Mouse (Mus musculus): ENCODE data around the gene Cacna1f. TPM values are rescaled to one million over a fixed set of nuclear protein-coding genes. Genes with fewer than 3 reads are reported as not detected.
A peak's percentile ranks its signal among the peaks of the same experiment; 100 is the strongest.

The Cacna1f gene
- total and polyA plus RNA-seq, 3 experiments: 0.21 TPM; not detected in 2

DNA sequence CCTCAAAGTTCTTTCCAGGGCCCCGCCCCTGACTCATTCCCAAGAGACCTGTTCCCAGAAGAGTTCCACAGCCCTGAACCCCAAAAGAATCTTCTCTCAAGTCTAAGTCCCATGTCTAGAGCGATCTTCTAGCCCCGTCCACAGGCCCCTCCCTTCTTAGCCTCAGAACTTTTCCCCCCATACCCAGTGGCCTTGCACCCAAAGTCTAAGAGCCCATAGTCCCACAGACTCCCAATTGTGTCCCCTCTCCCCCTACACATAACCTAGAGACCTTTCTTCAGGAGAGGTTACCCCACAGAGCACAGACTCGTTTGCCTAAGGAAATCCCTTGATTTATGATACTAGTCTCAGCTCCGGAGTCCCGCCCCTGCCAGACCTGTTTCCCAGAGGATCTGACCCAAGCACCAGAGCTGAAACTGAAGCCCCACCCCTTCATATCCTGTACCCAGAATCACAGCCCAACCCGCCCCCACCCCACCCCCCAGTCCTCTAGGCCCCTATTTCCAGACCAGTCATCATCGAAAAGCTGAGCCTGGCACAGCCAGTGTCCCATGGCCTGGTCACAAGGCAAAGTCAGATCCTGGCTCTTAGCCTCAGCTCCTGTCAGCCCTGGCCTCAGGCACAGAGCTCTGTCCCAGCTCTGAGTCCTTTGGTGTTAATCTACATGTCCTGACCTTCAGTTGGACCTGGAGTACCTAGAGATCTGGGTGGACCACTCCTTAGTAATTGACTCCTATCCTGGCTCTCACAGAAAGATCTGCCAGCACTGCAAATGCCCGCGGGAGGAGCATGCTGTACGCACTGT lies 52.1 kb downstream of the Cacna1f start:
- H3K27me3 ChIP-seq (replicated peaks): no peaks in the 10 kb centered on the region
- in situ Hi-C loops (cut with MboI; ENCODE audit: low pct_ligation_motif_present, low pct_unique_long_range_greater_than_20kb, low sequenced_read_pairs) (no loop called here), dilution Hi-C loops (cut with MboI; ENCODE audit: extremely low pct_ligation_motif_present, extremely low pct_unique_long_range_greater_than_20kb, low sequenced_read_pairs) (no loop called here)
- no peak overlapping the region for H3K9ac ChIP-seq (ENCODE audit: insufficient read depth, low read depth)
- TF ChIP-seq EP300 (IDR thresholded peaks at IDR 0.05; ENCODE audit: low read length) (no peak), IRF4 (IDR thresholded peaks at IDR 0.05; ENCODE audit: low read depth, low read length) (no peak), SIN3A (IDR thresholded peaks at IDR 0.05; ENCODE audit: low read length) (no peak), POLR2A (IDR thresholded peaks at IDR 0.05; ENCODE audit: low read depth, low read length) (no peak), ELF1 (IDR thresholded peaks at IDR 0.05; ENCODE audit: low read depth, low read length) (no peak), KAT2A (IDR thresholded peaks at IDR 0.05; ENCODE audit: insufficient replicate concordance, low read length) (no peak), ZC3H11A (IDR thresholded peaks at IDR 0.05; ENCODE audit: low read depth, low read length) (no peak), USF1 (IDR thresholded peaks at IDR 0.05; ENCODE audit: low read depth, low read length) (no peak), JUND (conservative IDR thresholded peaks at IDR 0.05; ENCODE audit: low read depth, low read length) (no peak), CHD1 (IDR thresholded peaks at IDR 0.05; ENCODE audit: low read depth, low read length) (no peak)
- no peaks in the 10 kb centered on the region for H3K9me3 ChIP-seq (replicated peaks; ENCODE audit: low read length)
- H3K4me2 ChIP-seq (ENCODE audit: insufficient read depth, low read depth, poor library complexity, severe bottlenecking): 0 out of 2 replicates have a peak overlapping the region, but pooled peaks have one; percentile 4
- H3K27ac ChIP-seq (ENCODE audit: insufficient read depth, low read depth): no peak overlapping the region
- peaks cover 14 to 22% of the 10 kb centered on the region in 2 experiments for H3K36me3 ChIP-seq (replicated peaks in 1 of 2; ENCODE audit: control insufficient read depth in 1 of 2, insufficient read depth in 1 of 2, low read length in 1 of 2)
- H3K4me3 ChIP-seq (replicated peaks in 1 of 3; ENCODE audit: low read depth in 2 of 3, low read length in 2 of 3, poor library complexity in 1 of 3): no peak overlapping the region
- no peak for DNase-seq (ENCODE audit: extremely low read depth)
- H3K79me2 ChIP-seq (replicated peaks; ENCODE audit: control insufficient read depth, extremely low read depth, insufficient read depth, poor library complexity, severe bottlenecking): no peaks in the 10 kb centered on the region
- peaks cover 3 to 12% of the 10 kb centered on the region in 2 experiments for H3K4me1 ChIP-seq (ENCODE audit: control insufficient read depth in 1 of 2, insufficient read depth in 2 of 2)

GRCm38 (mm10) chrX:7661086-7661485 lies 54.2 kb downstream of the Cacna1f start:
- Histone ChIP-seq H3K36me3 (replicated peaks in 1 of 2; ENCODE audit: control insufficient read depth in 1 of 2, insufficient read depth in 1 of 2, low read length in 1 of 2) (peaks cover 24 to 42% of the 10 kb centered on the region in 2 experiments), H3K27me3 (replicated peaks) (no peaks in the 10 kb centered on the region), H3K27ac (ENCODE audit: insufficient read depth, low read depth) (no peak overlapping the region), H3K79me2 (replicated peaks; ENCODE audit: control insufficient read depth, extremely low read depth, insufficient read depth, poor library complexity, severe bottlenecking) (no peaks in the 10 kb centered on the region), H3K9ac (ENCODE audit: insufficient read depth, low read depth) (no peak overlapping the region), H3K4me1 (ENCODE audit: control insufficient read depth in 1 of 2, insufficient read depth in 2 of 2) (peaks cover 8 to 20% of the 10 kb centered on the region in 2 experiments), H3K4me3 (replicated peaks in 1 of 3; ENCODE audit: low read depth in 2 of 3, low read length in 2 of 3, poor library complexity in 1 of 3) (no peak overlapping the region), H3K9me3 (replicated peaks; ENCODE audit: low read length) (no peaks in the 10 kb centered on the region), H3K4me2 (ENCODE audit: insufficient read depth, low read depth, poor library complexity, severe bottlenecking) (no peak overlapping the region)
- TF ChIP-seq EP300 (IDR thresholded peaks at IDR 0.05; ENCODE audit: low read length): no peak
- TF ChIP-seq HCFC1 (IDR thresholded peaks at IDR 0.05; ENCODE audit: low read depth, low read length): no peak
- no peak for TF ChIP-seq CHD1 (IDR thresholded peaks at IDR 0.05; ENCODE audit: low read depth, low read length)
- TF ChIP-seq USF1 (IDR thresholded peaks at IDR 0.05; ENCODE audit: low read depth, low read length): no peak
- no peak for TF ChIP-seq TCF12 (IDR thresholded peaks at IDR 0.05; ENCODE audit: low read depth, low read length)
- TF ChIP-seq POLR2A (IDR thresholded peaks at IDR 0.05; ENCODE audit: low read depth, low read length): no peak
- TF ChIP-seq MAZ (IDR thresholded peaks at IDR 0.05; ENCODE audit: low read depth, low read length): no peak
- TF ChIP-seq CTCF (conservative IDR thresholded peaks at IDR 0.05 in 1 of 2, IDR thresholded peaks at IDR 0.05 in 1 of 2; ENCODE audit: low read depth in 2 of 2, low read length in 2 of 2): no peak
- no peak for TF ChIP-seq TBP (conservative IDR thresholded peaks at IDR 0.05; ENCODE audit: low read depth, low read length)
- TF ChIP-seq NRF1 (IDR thresholded peaks at IDR 0.05; ENCODE audit: low read depth, low read length): no peak
- TF ChIP-seq CHD2 (IDR thresholded peaks at IDR 0.05; ENCODE audit: low read length): no peak
- TF ChIP-seq UBTF (IDR thresholded peaks at IDR 0.05; ENCODE audit: low read depth, low read length): no peak
- TF ChIP-seq USF2 (conservative IDR thresholded peaks at IDR 0.05; ENCODE audit: low read depth, low read length): no peak
- no peak for TF ChIP-seq ZKSCAN1 (IDR thresholded peaks at IDR 0.05; ENCODE audit: borderline replicate concordance, low read depth, low read length)
- no peak for TF ChIP-seq RCOR1 (conservative IDR thresholded peaks at IDR 0.05; ENCODE audit: low read depth, low read length)
- no peak for TF ChIP-seq ZMIZ1 (IDR thresholded peaks at IDR 0.05; ENCODE audit: low read depth, low read length)
- no peak for TF ChIP-seq ZC3H11A (IDR thresholded peaks at IDR 0.05; ENCODE audit: low read depth, low read length)
- no peak for TF ChIP-seq RAD21 (IDR thresholded peaks at IDR 0.05; ENCODE audit: low read depth, low read length)
- TF ChIP-seq JUN (IDR thresholded peaks at IDR 0.05; ENCODE audit: insufficient read depth, low read depth, low read length): no peak
- dilution Hi-C loops (cut with MboI; ENCODE audit: extremely low pct_ligation_motif_present, extremely low pct_unique_long_range_greater_than_20kb, low sequenced_read_pairs) (no loop called here), in situ Hi-C loops (cut with MboI; ENCODE audit: low pct_ligation_motif_present, low pct_unique_long_range_greater_than_20kb, low sequenced_read_pairs) (no loop called here)
- no peak for DNase-seq (ENCODE audit: extremely low read depth)
